Mouse (Mus musculus): Measurements from ENCODE around the gene Gucy1a1. TPM values are rescaled to one million over a fixed set of nuclear protein-coding genes. Genes with fewer than 3 reads are reported as not detected.

The Gucy1a1 gene
- total RNA-seq, 2 experiments from 2014 or later: 76.2 to 82.2 TPM

- intact Hi-C loops (cut with DNase I): no loop called here
- DNase-seq (ENCODE audit: extremely low spot score in 1 of 2, low spot score in 2 of 2): no peak
- Histone ChIP-seq H3K27ac (no peak overlapping the region), H3K4me3 (no peak overlapping the region)
- TF ChIP-seq CTCF (IDR thresholded peaks at IDR 0.05): no peak
Observed at GRCm38 (mm10) chr3:82138002-82138667, 7.5 kb downstream of the Gucy1a1 start.

GRCm38 (mm10) chr3:82135483-82135882, 10.1 kb downstream of the Gucy1a1 start:
- no peak for TF ChIP-seq CTCF (IDR thresholded peaks at IDR 0.05)
- no peak for DNase-seq (ENCODE audit: extremely low spot score in 1 of 2, low spot score in 2 of 2)
- no peak overlapping the region for H3K4me3 ChIP-seq
- no peak overlapping the region for H3K27ac ChIP-seq
- intact Hi-C loops (cut with DNase I): no loop called here

GRCm38 (mm10) chr3:82129258-82129657, 16.3 kb downstream of the Gucy1a1 start:
- intact Hi-C loops (cut with DNase I): no loop called here
- no peak overlapping the region for H3K4me3 ChIP-seq
- H3K27ac ChIP-seq: no peak overlapping the region
- no peak for TF ChIP-seq CTCF (IDR thresholded peaks at IDR 0.05)
- DNase-seq (ENCODE audit: extremely low spot score in 1 of 2, low spot score in 2 of 2): no peak

- H3K4me3 ChIP-seq: no peak overlapping the region
- no peak overlapping the region for H3K27ac ChIP-seq
- DNase-seq (ENCODE audit: extremely low spot score in 1 of 2, low spot score in 2 of 2): no peak
- TF ChIP-seq CTCF (IDR thresholded peaks at IDR 0.05): no peak
- intact Hi-C loops (cut with DNase I): no loop called here
Observed at GRCm38 (mm10) chr3:82124567-82124966, 21.0 kb downstream of the Gucy1a1 start.

- no peak overlapping the region for H3K27ac ChIP-seq
- intact Hi-C loops (cut with DNase I): no loop called here
- TF ChIP-seq CTCF (IDR thresholded peaks at IDR 0.05): no peak
- DNase-seq (ENCODE audit: extremely low spot score in 1 of 2, low spot score in 2 of 2): no peak
- no peak overlapping the region for H3K4me3 ChIP-seq
Observed at GRCm38 (mm10) chr3:82118916-82119315, 26.7 kb downstream of the Gucy1a1 start.

GRCm38 (mm10) chr3:82112439-82112838, 33.1 kb downstream of the Gucy1a1 start:
- no peak for TF ChIP-seq CTCF (IDR thresholded peaks at IDR 0.05)
- intact Hi-C loops (cut with DNase I): loop anchor here (2.0 kb wide), 1 partner anchor 32 kb away; the partner anchor contains the start of gene Gucy1a1
- H3K4me3 ChIP-seq: no peak overlapping the region
- no peak overlapping the region for H3K27ac ChIP-seq
- no peak for DNase-seq (ENCODE audit: extremely low spot score in 1 of 2, low spot score in 2 of 2)

- DNase-seq (ENCODE audit: extremely low spot score in 1 of 2, low spot score in 2 of 2): no peak
- H3K4me3 ChIP-seq: no peak overlapping the region
- intact Hi-C loops (cut with DNase I): loop anchor here (2.0 kb wide), 1 partner anchor 33 kb away; the partner anchor contains the start of gene Gucy1a1
- TF ChIP-seq CTCF (IDR thresholded peaks at IDR 0.05): no peak
- H3K27ac ChIP-seq: no peak overlapping the region
Observed at GRCm38 (mm10) chr3:82111986-82112385, 33.6 kb downstream of the Gucy1a1 start.

- H3K4me3 ChIP-seq: no peak overlapping the region
- no peak for TF ChIP-seq CTCF (IDR thresholded peaks at IDR 0.05)
Observed at GRCm38 (mm10) chr3:82108951-82109350, 36.6 kb downstream of the Gucy1a1 start.

DNA sequence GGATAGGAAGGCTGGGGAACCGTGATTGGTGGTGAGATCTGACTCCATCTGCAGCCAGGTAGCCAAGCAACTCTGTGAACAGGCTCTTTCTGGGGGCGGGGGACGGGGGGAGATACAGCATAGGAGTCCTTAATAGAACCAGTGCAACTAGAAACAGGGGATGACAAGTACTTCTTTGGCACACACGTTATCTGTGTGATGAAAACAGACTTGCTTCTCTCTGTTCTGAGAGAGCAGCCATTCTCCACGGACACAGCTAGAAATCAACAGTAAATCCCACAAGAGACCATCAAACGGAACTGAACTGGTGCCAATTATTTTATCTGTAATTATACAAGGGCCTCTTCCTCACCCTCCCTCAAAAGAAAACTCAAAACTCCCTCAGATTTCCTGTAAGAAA, 41.4 kb downstream of the Gucy1a1 start:
- no peak for TF ChIP-seq CTCF (IDR thresholded peaks at IDR 0.05)
- Histone ChIP-seq H3K27ac (no peak overlapping the region), H3K4me3 (no peak overlapping the region)
- intact Hi-C loops (cut with DNase I): no loop called here
- DNase-seq (ENCODE audit: extremely low spot score in 1 of 2, low spot score in 2 of 2): no peak

More at GRCm38 (mm10) chr3:82108951-82109350, 36.6 kb downstream of the Gucy1a1 start:
- H3K27ac ChIP-seq: no peak overlapping the region
- DNase-seq (ENCODE audit: extremely low spot score in 1 of 2, low spot score in 2 of 2): no peak
- intact Hi-C loops (cut with DNase I): no loop called here

DNA sequence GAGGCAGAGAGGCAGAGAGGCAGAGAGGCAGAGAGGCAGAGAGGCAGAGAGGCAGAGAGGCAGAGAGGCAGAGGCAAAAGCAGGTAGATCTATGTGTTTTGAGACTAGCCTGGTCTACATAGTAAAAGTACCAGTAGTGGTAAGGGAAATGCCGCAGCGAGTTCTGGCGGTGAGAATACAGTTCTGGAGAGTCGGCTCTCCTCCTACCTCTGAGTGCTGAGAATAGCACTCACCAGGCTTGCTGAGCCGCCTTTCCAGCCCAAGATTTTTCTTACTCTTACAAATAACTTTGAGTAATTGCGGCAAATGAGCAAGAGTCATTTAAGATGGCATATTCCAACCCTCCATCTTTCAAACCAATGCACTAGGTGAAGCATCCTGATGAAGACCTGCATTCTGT, 46.5 kb downstream of the Gucy1a1 start:
- no peak overlapping the region for H3K27ac ChIP-seq
- intact Hi-C loops (cut with DNase I): no loop called here
- H3K4me3 ChIP-seq: no peak overlapping the region
- DNase-seq (ENCODE audit: extremely low spot score in 1 of 2, low spot score in 2 of 2): peak in 1 of 2 experiments; percentile 20
- no peak; the same call in 1 of the 2 replicates for TF ChIP-seq CTCF (IDR thresholded peaks at IDR 0.05)

DNA sequence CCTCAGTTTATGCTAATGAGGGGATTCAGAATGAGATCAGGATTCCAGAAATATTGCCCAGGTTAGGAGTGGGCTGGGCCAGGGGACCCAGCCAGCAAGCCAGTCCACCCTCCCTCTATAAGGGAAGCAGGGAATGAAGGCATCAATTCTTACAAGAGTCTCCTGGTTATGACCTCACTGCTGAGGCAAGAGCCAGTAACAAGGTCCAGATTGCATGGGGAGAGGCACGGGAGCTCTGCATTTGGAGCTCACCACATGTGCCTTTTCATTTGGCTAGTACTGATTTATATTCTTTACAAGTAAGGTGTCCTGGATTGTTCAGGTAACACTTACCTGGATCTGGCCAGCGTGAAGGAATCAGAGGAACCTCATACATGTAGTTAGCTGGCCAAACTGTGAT, 48.8 kb downstream of the Gucy1a1 start:
- no peak for DNase-seq (ENCODE audit: extremely low spot score in 1 of 2, low spot score in 2 of 2)
- TF ChIP-seq CTCF (IDR thresholded peaks at IDR 0.05): no peak
- H3K27ac ChIP-seq: no peak overlapping the region
- H3K4me3 ChIP-seq: no peak overlapping the region
- intact Hi-C loops (cut with DNase I): no loop called here

DNA sequence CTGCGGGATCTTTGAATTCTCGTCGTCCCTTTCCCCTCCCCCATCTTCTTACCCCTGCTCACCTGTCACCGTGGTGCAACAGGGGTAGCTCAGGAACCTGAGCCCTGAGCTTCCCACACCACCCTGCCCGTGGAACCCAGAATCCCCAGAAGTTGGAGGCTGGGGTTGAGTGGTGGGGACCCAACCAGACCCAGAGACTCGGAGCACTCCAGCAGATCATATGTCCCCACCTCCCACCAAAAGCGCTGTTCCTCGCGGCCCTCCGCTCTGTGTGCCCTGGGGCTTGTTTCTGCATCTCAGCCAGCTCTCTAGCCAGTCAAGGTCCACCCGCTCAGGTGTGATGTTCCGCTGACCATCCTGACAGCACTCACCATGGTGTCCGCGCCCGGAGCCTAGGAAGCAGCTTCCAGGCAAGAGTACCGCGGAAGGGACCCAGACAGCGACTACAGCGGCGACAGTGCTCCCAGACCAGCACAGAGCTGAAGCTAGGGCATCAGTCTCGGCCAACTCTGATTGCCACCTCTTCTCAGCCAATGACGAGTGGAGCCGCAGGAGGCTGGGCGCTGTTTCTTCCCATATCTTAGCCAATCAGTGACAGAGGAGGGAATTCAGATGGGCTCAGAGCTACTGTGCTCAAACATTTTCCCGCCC, 71.3 kb downstream of the Gucy1a1 start, which contains the start of gene Gucy1b1:
Gene Gucy1b1, minus strand, starts transcription at position 489 of the 651 bp plus-strand sequence.
- DNase-seq (ENCODE audit: extremely low spot score in 1 of 2, low spot score in 2 of 2): peak; percentile 83 to 86
- TF ChIP-seq CTCF (IDR thresholded peaks at IDR 0.05): no peak; the same call in 1 of the 2 replicates
- Histone ChIP-seq H3K4me3 (peak within 1 kb of the TSS; percentile 83), H3K27ac (peak within 1 kb of the TSS; percentile 95)
- intact Hi-C loops (cut with DNase I): loop anchor here (2.0 kb wide), 1 partner anchor 70 kb away; the partner anchor contains the start of gene Gucy1a1
